Mouse (Mus musculus) olfactory bulb, adult 2 months (tissue): Measurements from ENCODE around the gene Rxfp2.

Source experiments
- CTCF ChIP-seq: fragments of 200-500 bp; IDR thresholded peaks from 2 replicates; pipeline ENCODE4 v1.5.1; 2012; ENCODE audit warnings: low read depth, mild to moderate bottlenecking, low read length, moderate library complexity; ENCODE audit not compliant: insufficient read depth
- POLR2A ChIP-seq: fragments of 200-500 bp; IDR thresholded peaks from 2 replicates; pipeline ENCODE4 v1.6.1; 2012; ENCODE audit warnings: mild to moderate bottlenecking, low read depth, low read length, moderate library complexity; ENCODE audit not compliant: insufficient read depth

- TF ChIP-seq CTCF (no peak), POLR2A (no peak)
Observed at GRCm38 (mm10) chr5:149970261-149970660, 48.2 kb upstream of the Rxfp2 start.
